Mouse (Mus musculus): Measurements from ENCODE around the gene Igf2bp1. TPM values are rescaled to one million over a fixed set of nuclear protein-coding genes. Genes with fewer than 3 reads are reported as not detected.

The Igf2bp1 gene
- total and polyA plus RNA-seq, 3 experiments = under 0.01 TPM; not detected in 2

DNA sequence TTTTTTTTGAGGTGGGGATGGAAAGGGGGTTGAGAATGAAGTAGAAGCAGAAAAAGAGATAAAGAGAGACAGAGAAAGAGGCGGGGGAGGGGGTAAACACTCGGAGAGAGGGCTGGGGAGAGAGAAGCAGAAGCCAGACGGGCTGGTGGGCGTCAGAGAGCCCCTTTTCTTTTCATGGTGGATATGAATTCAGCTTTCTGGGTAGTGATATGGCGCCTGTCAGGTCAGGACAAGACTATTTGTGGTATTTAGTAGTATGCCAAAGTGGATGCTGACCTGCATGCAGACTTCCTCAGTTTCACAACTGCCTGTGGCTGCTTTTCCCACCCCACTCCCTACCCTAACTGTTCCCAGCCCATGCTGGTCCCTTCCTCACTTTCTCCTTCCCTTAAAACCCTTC lies 89.3 kb downstream of the Igf2bp1 start:
- TF ChIP-seq TCF12 (IDR thresholded peaks at IDR 0.05; ENCODE audit: low read depth, low read length) = no peak
- TF ChIP-seq CHD2 (IDR thresholded peaks at IDR 0.05; ENCODE audit: low read length) = no peak
- TF ChIP-seq MAX (IDR thresholded peaks at IDR 0.05; ENCODE audit: low read length) = no peak
- no peak for TF ChIP-seq KAT2A (IDR thresholded peaks at IDR 0.05; ENCODE audit: insufficient replicate concordance, low read length)
- TF ChIP-seq UBTF (IDR thresholded peaks at IDR 0.05; ENCODE audit: low read depth, low read length) = no peak
- TF ChIP-seq POLR2A (IDR thresholded peaks at IDR 0.05; ENCODE audit: low read depth, low read length) = no peak
- TF ChIP-seq USF2 (conservative IDR thresholded peaks at IDR 0.05; ENCODE audit: low read depth, low read length) = no peak
- no peak for TF ChIP-seq MAZ (IDR thresholded peaks at IDR 0.05; ENCODE audit: low read depth, low read length)
- TF ChIP-seq MXI1 (IDR thresholded peaks at IDR 0.05; ENCODE audit: low read depth, low read length) = no peak
- Histone ChIP-seq H3K9me3 (replicated peaks; ENCODE audit: low read length) (no peaks in the 10 kb centered on the region), H3K4me2 (ENCODE audit: insufficient read depth, low read depth, poor library complexity, severe bottlenecking) (peak overlapping the region; percentile 82), H3K36me3 (replicated peaks in 1 of 2; ENCODE audit: control insufficient read depth in 1 of 2, insufficient read depth in 1 of 2, low read length in 1 of 2) (no peaks in the 10 kb centered on the region), H3K27me3 (replicated peaks) (peaks cover 83% of the 10 kb centered on the region), H3K4me1 (ENCODE audit: control insufficient read depth in 1 of 2, insufficient read depth in 2 of 2) (0 out of 4 replicates have a peak, but pooled peaks cover 0 to 4% of the 10 kb centered on the region in 2 experiments), H3K9ac (ENCODE audit: insufficient read depth, low read depth) (no peak overlapping the region), H3K4me3 (replicated peaks in 1 of 3; ENCODE audit: low read depth in 2 of 3, low read length in 2 of 3, poor library complexity in 1 of 3) (no peak overlapping the region), H3K79me2 (replicated peaks; ENCODE audit: control insufficient read depth, extremely low read depth, insufficient read depth, poor library complexity, severe bottlenecking) (no peaks in the 10 kb centered on the region), H3K27ac (ENCODE audit: insufficient read depth, low read depth) (no peak overlapping the region)
- dilution Hi-C loops (cut with MboI; ENCODE audit: extremely low pct_ligation_motif_present, extremely low pct_unique_long_range_greater_than_20kb, low sequenced_read_pairs) = no loop called here
- DNase-seq (ENCODE audit: extremely low read depth) = no peak
- in situ Hi-C loops (cut with MboI; ENCODE audit: low pct_ligation_motif_present, low pct_unique_long_range_greater_than_20kb, low sequenced_read_pairs) = no loop called here

GRCm38 (mm10) chr11:95915006-95915710 lies 90.6 kb downstream of the Igf2bp1 start:
- Histone ChIP-seq H3K4me3 (replicated peaks in 1 of 3; ENCODE audit: low read depth in 2 of 3, low read length in 2 of 3, poor library complexity in 1 of 3) (no peak overlapping the region), H3K36me3 (replicated peaks in 1 of 2; ENCODE audit: control insufficient read depth in 1 of 2, insufficient read depth in 1 of 2, low read length in 1 of 2) (no peaks in the 10 kb centered on the region), H3K27ac (ENCODE audit: insufficient read depth, low read depth) (no peak overlapping the region), H3K79me2 (replicated peaks; ENCODE audit: control insufficient read depth, extremely low read depth, insufficient read depth, poor library complexity, severe bottlenecking) (no peaks in the 10 kb centered on the region), H3K9me3 (replicated peaks; ENCODE audit: low read length) (no peaks in the 10 kb centered on the region), H3K27me3 (replicated peaks) (peaks cover 83% of the 10 kb centered on the region), H3K4me1 (ENCODE audit: control insufficient read depth in 1 of 2, insufficient read depth in 2 of 2) (0 out of 4 replicates have a peak, but pooled peaks cover 0 to 4% of the 10 kb centered on the region in 2 experiments), H3K4me2 (ENCODE audit: insufficient read depth, low read depth, poor library complexity, severe bottlenecking) (peak overlapping the region; percentile 80), H3K9ac (ENCODE audit: insufficient read depth, low read depth) (no peak overlapping the region)
- no peak for DNase-seq (ENCODE audit: extremely low read depth)
- dilution Hi-C loops (cut with MboI; ENCODE audit: extremely low pct_ligation_motif_present, extremely low pct_unique_long_range_greater_than_20kb, low sequenced_read_pairs) (no loop called here), in situ Hi-C loops (cut with MboI; ENCODE audit: low pct_ligation_motif_present, low pct_unique_long_range_greater_than_20kb, low sequenced_read_pairs) (no loop called here)
- TF ChIP-seq KAT2A (IDR thresholded peaks at IDR 0.05; ENCODE audit: insufficient replicate concordance, low read length) = no peak

GRCm38 (mm10) chr11:95914571-95914991 lies 91.2 kb downstream of the Igf2bp1 start, which contains the start of gene B4galnt2:
Gene B4galnt2, minus strand, starts transcription at chr11:95914891.
- Histone ChIP-seq H3K36me3 (replicated peaks in 1 of 2; ENCODE audit: control insufficient read depth in 1 of 2, insufficient read depth in 1 of 2, low read length in 1 of 2) (no peaks in the 10 kb centered on the region), H3K9ac (ENCODE audit: insufficient read depth, low read depth) (no peak within 1 kb of the TSS), H3K79me2 (replicated peaks; ENCODE audit: control insufficient read depth, extremely low read depth, insufficient read depth, poor library complexity, severe bottlenecking) (no peaks in the 10 kb centered on the region), H3K27me3 (replicated peaks) (peaks cover 79% of the 10 kb centered on the region), H3K4me1 (ENCODE audit: control insufficient read depth in 1 of 2, insufficient read depth in 2 of 2) (0 out of 4 replicates have a peak, but pooled peaks cover 0 to 4% of the 10 kb centered on the region in 2 experiments), H3K4me3 (replicated peaks in 1 of 3; ENCODE audit: low read depth in 2 of 3, low read length in 2 of 3, poor library complexity in 1 of 3) (no peak within 1 kb of the TSS), H3K27ac (ENCODE audit: insufficient read depth, low read depth) (no peak within 1 kb of the TSS), H3K4me2 (ENCODE audit: insufficient read depth, low read depth, poor library complexity, severe bottlenecking) (peak within 1 kb of the TSS; percentile 80), H3K9me3 (replicated peaks; ENCODE audit: low read length) (no peaks in the 10 kb centered on the region)
- in situ Hi-C loops (cut with MboI; ENCODE audit: low pct_ligation_motif_present, low pct_unique_long_range_greater_than_20kb, low sequenced_read_pairs) (no loop called here), dilution Hi-C loops (cut with MboI; ENCODE audit: extremely low pct_ligation_motif_present, extremely low pct_unique_long_range_greater_than_20kb, low sequenced_read_pairs) (no loop called here)
- DNase-seq (ENCODE audit: extremely low read depth) = no peak
- TF ChIP-seq MAFK (IDR thresholded peaks at IDR 0.05; ENCODE audit: insufficient replicate concordance, low read length) (no peak), ZC3H11A (IDR thresholded peaks at IDR 0.05; ENCODE audit: low read depth, low read length) (no peak), MEF2A (IDR thresholded peaks at IDR 0.05; ENCODE audit: borderline replicate concordance, low read depth, low read length) (no peak), ZNF384 (IDR thresholded peaks at IDR 0.05; ENCODE audit: low read depth, low read length) (no peak), USF1 (IDR thresholded peaks at IDR 0.05; ENCODE audit: low read depth, low read length) (no peak), E2F4 (IDR thresholded peaks at IDR 0.05; ENCODE audit: insufficient replicate concordance, low read depth, low read length) (no peak), ZMIZ1 (IDR thresholded peaks at IDR 0.05; ENCODE audit: low read depth, low read length) (no peak), SMC3 (IDR thresholded peaks at IDR 0.05; ENCODE audit: low read depth, low read length) (no peak), NRF1 (IDR thresholded peaks at IDR 0.05; ENCODE audit: low read depth, low read length) (no peak), CHD2 (IDR thresholded peaks at IDR 0.05; ENCODE audit: low read length) (no peak), TCF12 (IDR thresholded peaks at IDR 0.05; ENCODE audit: low read depth, low read length) (no peak), KAT2A (IDR thresholded peaks at IDR 0.05; ENCODE audit: insufficient replicate concordance, low read length) (no peak)
